Mouse (Mus musculus): ENCODE data around the gene Hoxb6. TPM values are rescaled to one million over a fixed set of nuclear protein-coding genes. Genes with fewer than 3 reads are reported as not detected.

The Hoxb6 gene
- polyA plus RNA-seq, 1 experiment, result 0.50 TPM

- no peak overlapping the region for H3K27ac ChIP-seq (ENCODE audit: control insufficient read depth, insufficient read depth, low read length)
- no peak overlapping the region for H3K4me3 ChIP-seq (ENCODE audit: control insufficient read depth, insufficient read depth, low read length)
These were observed 12.3 kb downstream of the Hoxb6 start for GRCm38 (mm10) chr11:96304381-96305195.

GRCm38 (mm10) chr11:96305505-96306182 is 13.4 kb downstream of the Hoxb6 start:
- Histone ChIP-seq H3K4me3 (ENCODE audit: control insufficient read depth, insufficient read depth, low read length) (no peak overlapping the region), H3K4me1 (replicated peaks; ENCODE audit: control insufficient read depth, insufficient read depth, low read length) (no peaks in the 10 kb centered on the region), H3K27me3 (ENCODE audit: control insufficient read depth, insufficient read depth, low read length) (peaks cover 7% of the 10 kb centered on the region), H3K27ac (ENCODE audit: control insufficient read depth, insufficient read depth, low read length) (no peak overlapping the region), H3K36me3 (ENCODE audit: control insufficient read depth, insufficient read depth, low read length) (no peaks in the 10 kb centered on the region)
- no peak for DNase-seq
- WGBS, result 89% methylated on average over 6 of the region's 6 CpGs
- no peak for TF ChIP-seq POLR2A (IDR thresholded peaks at IDR 0.05; ENCODE audit: control insufficient read depth, extremely low read depth, insufficient read depth, low read length, poor library complexity)
- TF ChIP-seq CTCF (IDR thresholded peaks at IDR 0.05; ENCODE audit: borderline replicate concordance, control insufficient read depth, extremely low read depth, insufficient read depth, low read length, poor library complexity), result no peak

More at GRCm38 (mm10) chr11:96304381-96305195, 12.3 kb downstream of the Hoxb6 start:
- 29% methylated on average over 38 of the region's 38 CpGs for WGBS
- peaks cover 15% of the 10 kb centered on the region for H3K27me3 ChIP-seq (ENCODE audit: control insufficient read depth, insufficient read depth, low read length)
- TF ChIP-seq CTCF (IDR thresholded peaks at IDR 0.05; ENCODE audit: borderline replicate concordance, control insufficient read depth, extremely low read depth, insufficient read depth, low read length, poor library complexity) (no peak), POLR2A (IDR thresholded peaks at IDR 0.05; ENCODE audit: control insufficient read depth, extremely low read depth, insufficient read depth, low read length, poor library complexity) (no peak)
- no peaks in the 10 kb centered on the region for H3K36me3 ChIP-seq (ENCODE audit: control insufficient read depth, insufficient read depth, low read length)
- no peak for DNase-seq
- no peaks in the 10 kb centered on the region for H3K4me1 ChIP-seq (replicated peaks; ENCODE audit: control insufficient read depth, insufficient read depth, low read length)

- Histone ChIP-seq H3K27ac (ENCODE audit: control insufficient read depth, insufficient read depth, low read length) (no peak overlapping the region), H3K27me3 (ENCODE audit: control insufficient read depth, insufficient read depth, low read length) (peaks cover 7% of the 10 kb centered on the region), H3K36me3 (ENCODE audit: control insufficient read depth, insufficient read depth, low read length) (no peaks in the 10 kb centered on the region), H3K4me1 (replicated peaks; ENCODE audit: control insufficient read depth, insufficient read depth, low read length) (peaks cover 4% of the 10 kb centered on the region; the same call in 1 of the 2 replicates), H3K4me3 (ENCODE audit: control insufficient read depth, insufficient read depth, low read length) (no peak overlapping the region)
- 78% methylated on average over 7 of the region's 7 CpGs for WGBS
- no peak for DNase-seq
- no peak for TF ChIP-seq CTCF (IDR thresholded peaks at IDR 0.05; ENCODE audit: borderline replicate concordance, control insufficient read depth, extremely low read depth, insufficient read depth, low read length, poor library complexity)
- TF ChIP-seq POLR2A (IDR thresholded peaks at IDR 0.05; ENCODE audit: control insufficient read depth, extremely low read depth, insufficient read depth, low read length, poor library complexity), result no peak
These were observed 14.1 kb downstream of the Hoxb6 start for GRCm38 (mm10) chr11:96306183-96306907.

- TF ChIP-seq POLR2A (IDR thresholded peaks at IDR 0.05; ENCODE audit: control insufficient read depth, extremely low read depth, insufficient read depth, low read length, poor library complexity), result no peak
- no peak for TF ChIP-seq CTCF (IDR thresholded peaks at IDR 0.05; ENCODE audit: borderline replicate concordance, control insufficient read depth, extremely low read depth, insufficient read depth, low read length, poor library complexity)
- no peak overlapping the region for H3K27ac ChIP-seq (ENCODE audit: control insufficient read depth, insufficient read depth, low read length)
- no peak overlapping the region for H3K4me3 ChIP-seq (ENCODE audit: control insufficient read depth, insufficient read depth, low read length)
- no peaks in the 10 kb centered on the region for H3K36me3 ChIP-seq (ENCODE audit: control insufficient read depth, insufficient read depth, low read length)
- DNase-seq, result no peak
- 47% methylated on average over 13 of the region's 13 CpGs for WGBS
- H3K27me3 ChIP-seq (ENCODE audit: control insufficient read depth, insufficient read depth, low read length), result peaks cover 7% of the 10 kb centered on the region
- peaks cover 6% of the 10 kb centered on the region; the same call in 1 of the 2 replicates for H3K4me1 ChIP-seq (replicated peaks; ENCODE audit: control insufficient read depth, insufficient read depth, low read length)
These were observed 14.6 kb downstream of the Hoxb6 start for GRCm38 (mm10) chr11:96306908-96307269.

- TF ChIP-seq CTCF (IDR thresholded peaks at IDR 0.05; ENCODE audit: borderline replicate concordance, control insufficient read depth, extremely low read depth, insufficient read depth, low read length, poor library complexity), result no peak
- TF ChIP-seq POLR2A (IDR thresholded peaks at IDR 0.05; ENCODE audit: control insufficient read depth, extremely low read depth, insufficient read depth, low read length, poor library complexity), result no peak
- Histone ChIP-seq H3K4me1 (replicated peaks; ENCODE audit: control insufficient read depth, insufficient read depth, low read length) (peaks cover 9% of the 10 kb centered on the region; the same call in 1 of the 2 replicates), H3K36me3 (ENCODE audit: control insufficient read depth, insufficient read depth, low read length) (no peaks in the 10 kb centered on the region), H3K4me3 (ENCODE audit: control insufficient read depth, insufficient read depth, low read length) (no peak overlapping the region), H3K27me3 (ENCODE audit: control insufficient read depth, insufficient read depth, low read length) (peaks cover 10% of the 10 kb centered on the region), H3K27ac (ENCODE audit: control insufficient read depth, insufficient read depth, low read length) (no peak overlapping the region)
- WGBS, result 65% methylated on average over 4 of the region's 4 CpGs
- DNase-seq, result no peak
These were observed 16.5 kb downstream of the Hoxb6 start for GRCm38 (mm10) chr11:96308763-96309162.

GRCm38 (mm10) chr11:96309288-96309687 is 17.0 kb downstream of the Hoxb6 start:
- H3K27me3 ChIP-seq (ENCODE audit: control insufficient read depth, insufficient read depth, low read length), result peaks cover 15% of the 10 kb centered on the region
- H3K27ac ChIP-seq (ENCODE audit: control insufficient read depth, insufficient read depth, low read length), result no peak overlapping the region
- TF ChIP-seq CTCF (IDR thresholded peaks at IDR 0.05; ENCODE audit: borderline replicate concordance, control insufficient read depth, extremely low read depth, insufficient read depth, low read length, poor library complexity), result no peak
- no peak for TF ChIP-seq POLR2A (IDR thresholded peaks at IDR 0.05; ENCODE audit: control insufficient read depth, extremely low read depth, insufficient read depth, low read length, poor library complexity)
- DNase-seq, result no peak
- H3K36me3 ChIP-seq (ENCODE audit: control insufficient read depth, insufficient read depth, low read length), result no peaks in the 10 kb centered on the region
- no peak overlapping the region for H3K4me3 ChIP-seq (ENCODE audit: control insufficient read depth, insufficient read depth, low read length)
- 60% methylated on average over 4 of the region's 4 CpGs for WGBS
- H3K4me1 ChIP-seq (replicated peaks; ENCODE audit: control insufficient read depth, insufficient read depth, low read length), result peaks cover 9% of the 10 kb centered on the region; the same call in 1 of the 2 replicates
